Mouse (Mus musculus) heart, adult 9 months (tissue): ENCODE measurements around the gene Cct6b.
A peak's percentile ranks its signal among the peaks of the same experiment; 100 is the strongest.

Source experiments
- DNase-seq, 2 experiments: peaks; one replicate each; pipeline ENCODE4 v3.0.0; 2022; ENCODE audit warnings: low spot score in 2 of 2

Gene Cct6b

DNA sequence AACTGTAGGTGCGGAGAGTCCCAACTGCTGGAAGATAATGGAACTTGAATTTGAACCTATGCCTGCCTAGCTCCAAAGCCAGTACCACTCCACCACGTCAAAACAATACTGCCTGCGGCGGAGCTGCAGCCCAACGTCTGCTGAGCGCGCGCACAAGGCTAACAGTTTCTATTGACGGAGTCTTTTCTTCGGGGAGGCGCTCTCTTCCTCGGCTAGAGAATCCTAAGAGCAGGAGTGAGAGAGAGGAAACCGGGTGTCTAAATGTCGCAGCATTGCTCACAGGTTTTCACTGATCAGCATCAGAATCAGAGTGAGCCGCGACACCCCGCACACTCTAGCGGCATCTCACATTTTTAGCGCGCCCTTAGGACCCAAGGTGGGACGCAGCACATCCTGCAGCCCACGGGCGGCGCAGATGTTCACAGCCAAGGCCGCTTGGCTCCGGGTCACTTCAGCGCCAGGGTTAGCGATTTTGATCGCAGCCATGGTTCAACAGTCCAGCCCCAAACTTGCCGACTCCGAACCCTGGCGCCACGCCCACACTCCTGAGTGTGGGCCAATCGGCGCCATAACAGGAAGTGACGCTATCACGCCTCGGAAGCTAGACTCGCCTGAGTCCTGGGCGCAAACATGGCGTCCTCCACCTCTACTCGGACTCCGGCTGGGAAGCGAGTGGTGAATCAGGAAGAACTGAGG is at the start of gene Cct6b, which contains the start of gene Zfp830:
Cct6b (minus strand) TSS at position 580 of the 696 bp plus-strand sequence.
Zfp830 (plus strand) TSS at position 604 of the 696 bp plus-strand sequence.
- DNase-seq: peak; percentile 93

DNA sequence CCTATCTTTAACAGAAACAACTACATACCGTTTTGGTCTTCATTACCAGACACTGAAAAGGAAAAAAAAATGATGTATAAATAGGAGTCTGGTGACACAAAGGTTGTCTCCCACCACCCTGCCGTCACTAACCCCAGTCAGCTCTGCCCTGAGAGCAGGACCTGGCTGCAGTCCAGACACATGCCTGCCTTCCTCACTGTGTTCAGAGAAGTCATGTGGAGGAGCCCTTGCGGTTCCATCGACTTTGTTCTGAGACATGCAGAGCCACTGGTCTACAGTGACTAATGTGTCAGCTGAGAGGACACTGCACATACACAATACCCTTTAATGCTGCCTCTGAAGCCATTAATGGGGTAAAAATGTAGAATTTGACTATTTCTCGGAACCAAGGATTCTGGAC is 44.4 kb upstream of the Cct6b start:
- peak in 1 of 2 experiments; percentile 12 for DNase-seq

DNA sequence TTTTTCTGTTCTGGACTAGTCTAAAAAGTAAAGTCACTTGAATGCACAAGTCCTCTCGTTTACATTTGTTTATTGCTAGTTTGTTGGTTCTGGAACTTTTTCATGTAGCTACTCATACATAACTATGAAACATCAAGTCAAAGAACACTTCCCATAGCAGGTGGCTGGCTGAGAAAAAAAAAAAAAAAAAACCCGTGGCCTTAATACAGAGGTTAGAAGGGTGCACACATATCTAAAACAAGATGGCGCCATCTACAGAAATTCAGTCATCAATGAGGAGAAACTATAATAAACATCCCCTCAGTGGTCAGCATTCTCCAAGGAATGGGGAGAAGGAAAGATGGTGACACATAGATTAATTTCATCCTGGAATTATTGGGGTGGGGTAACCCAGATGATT is 43.2 kb upstream of the Cct6b start:
- DNase-seq: no peak

DNA sequence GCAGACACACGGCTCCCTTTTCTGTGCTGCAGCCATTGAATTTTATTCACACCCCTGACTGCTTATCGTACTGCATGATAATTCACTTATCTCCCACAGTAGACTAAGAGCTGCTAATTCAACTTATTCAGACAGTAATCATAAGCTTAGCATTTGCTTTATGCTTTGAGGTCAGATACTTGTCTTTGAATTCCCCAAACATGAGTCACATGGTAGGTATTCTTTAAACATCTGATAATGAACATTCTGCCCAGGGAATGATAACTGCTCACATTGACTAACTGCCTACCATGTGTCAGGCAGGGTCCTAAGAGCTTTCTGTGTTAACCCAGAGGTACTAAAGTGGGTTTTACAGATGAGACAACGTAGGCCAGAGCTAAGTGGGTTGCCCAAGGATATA is 42.5 kb upstream of the Cct6b start:
- DNase-seq: no peak

GRCm38 (mm10) chr11:82783453-82783852 is 19.3 kb upstream of the Cct6b start:
- DNase-seq: no peak

DNA sequence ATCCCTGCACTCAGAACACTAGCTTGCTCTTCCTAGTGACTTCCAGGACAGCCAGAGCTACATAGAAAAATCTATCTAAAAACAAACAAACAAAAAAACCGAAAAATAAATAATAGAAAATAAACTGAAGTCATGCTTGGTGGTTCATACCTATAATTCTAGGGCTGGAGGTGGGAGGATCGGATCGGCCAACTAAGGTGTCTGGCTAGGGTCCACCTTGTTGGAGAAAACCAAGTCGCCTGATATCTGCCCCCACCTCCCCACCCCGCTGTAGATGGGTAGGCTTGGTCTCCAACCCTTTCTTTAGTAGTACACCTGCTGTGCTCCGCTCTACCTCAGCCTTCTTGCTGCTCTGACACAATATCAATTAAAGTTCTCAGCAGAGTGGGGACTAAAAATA is 18.1 kb upstream of the Cct6b start:
- DNase-seq: no peak

GRCm38 (mm10) chr11:82780983-82781903 is 17.1 kb upstream of the Cct6b start, which contains the start of gene Lig3:
Gene Lig3 (plus strand): TSS chr11:82781108.
- DNase-seq: peak; percentile 91 to 94

DNA sequence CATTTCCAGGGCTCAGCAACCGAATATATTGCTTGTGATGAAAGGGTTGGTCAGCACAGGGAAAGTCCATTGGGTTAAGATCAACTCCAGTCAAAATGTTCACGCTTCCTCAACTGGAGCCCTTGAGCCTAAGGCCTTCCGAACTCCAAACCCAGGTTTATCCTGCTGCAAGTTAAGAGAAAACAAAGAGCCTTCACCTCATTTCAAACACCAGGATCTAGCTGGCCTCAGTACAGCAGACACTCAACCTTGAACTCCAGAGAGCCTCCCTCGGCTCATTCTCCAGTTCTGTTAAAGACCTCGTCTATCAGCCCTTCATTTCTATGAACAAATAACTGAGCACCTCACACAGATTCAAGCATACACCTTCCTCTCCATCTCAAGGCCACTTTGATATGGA is 16.0 kb upstream of the Cct6b start:
- DNase-seq: no peak

- no peak for DNase-seq
These were observed 360 bp upstream of the Cct6b start for GRCm38 (mm10) chr11:82764438-82764924.

- no peak for DNase-seq
These were observed 860 bp downstream of the Cct6b start for GRCm38 (mm10) chr11:82763261-82763660.

DNA sequence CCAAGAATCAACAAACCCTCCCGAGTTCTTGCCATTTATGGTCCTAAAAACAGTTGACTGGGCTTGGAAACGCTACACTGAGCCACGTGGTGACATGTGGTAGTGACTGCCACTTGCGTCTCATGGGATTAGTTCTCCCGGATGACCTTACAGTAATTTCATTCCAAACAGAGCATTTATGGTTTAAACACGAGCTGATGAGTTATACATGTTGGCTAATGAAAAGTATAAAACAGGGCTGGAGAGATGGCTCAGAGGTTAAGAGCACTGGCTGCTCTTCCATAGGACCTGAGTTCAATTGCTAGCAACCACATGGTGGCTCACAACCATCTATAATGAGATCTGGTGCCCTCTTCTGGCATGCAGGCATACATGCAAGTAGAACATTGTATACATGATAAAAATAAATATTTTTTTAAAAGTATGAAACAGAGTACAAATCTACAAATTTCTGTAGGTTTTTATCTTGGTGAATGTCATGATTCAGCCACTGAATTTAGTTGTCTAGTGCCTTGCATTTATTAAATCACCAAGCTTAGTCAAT is 1.8 kb downstream of the Cct6b start:
- no peak for DNase-seq

DNA sequence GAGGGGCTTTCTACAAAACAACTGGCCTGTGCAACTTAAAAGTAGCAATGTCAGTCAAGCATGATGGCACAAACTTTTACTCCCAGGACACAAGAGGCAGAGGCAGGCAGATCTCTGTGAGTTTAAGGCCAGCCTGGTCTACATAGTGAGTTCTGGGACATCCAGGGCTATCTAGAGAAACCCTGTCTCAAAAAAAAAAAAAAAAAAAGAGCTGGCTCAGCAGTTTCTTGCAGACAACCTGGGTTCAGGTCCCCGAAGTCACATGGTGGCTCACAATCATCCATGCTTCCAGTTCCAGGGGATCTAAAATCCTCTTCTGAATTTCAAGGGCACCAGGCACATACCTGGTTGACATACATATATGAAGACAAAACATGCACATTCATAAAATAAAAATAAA is 8.2 kb downstream of the Cct6b start:
- no peak for DNase-seq

- DNase-seq: no peak
These were observed 11.6 kb downstream of the Cct6b start for GRCm38 (mm10) chr11:82752349-82753115.

DNA sequence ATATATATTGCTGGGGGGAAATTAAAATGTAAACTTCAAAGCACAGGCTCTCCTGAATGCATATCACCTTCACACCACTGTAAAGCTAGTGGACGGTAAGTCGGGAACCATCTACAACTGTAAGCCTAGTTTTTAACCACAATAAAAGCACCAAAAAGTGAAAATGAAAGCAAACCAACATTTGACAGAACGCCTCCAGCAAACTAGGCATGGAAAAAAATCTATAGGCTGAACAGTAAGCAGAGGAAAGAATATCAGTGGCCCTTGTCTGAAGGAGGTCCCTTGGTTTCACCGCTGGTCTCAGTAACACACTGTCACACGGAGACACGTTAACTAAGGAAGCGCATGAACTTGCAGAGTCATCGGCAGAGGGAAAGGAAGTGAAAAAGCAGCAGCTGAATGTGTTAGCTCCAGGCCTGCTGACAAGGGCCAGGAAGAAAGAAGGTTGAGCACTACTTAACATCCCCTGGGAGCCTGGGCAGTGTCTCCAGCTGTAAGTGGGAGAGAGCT is 17.2 kb downstream of the Cct6b start:
- DNase-seq: peak; percentile 43 to 66

GRCm38 (mm10) chr11:82746138-82746537 is 18.0 kb downstream of the Cct6b start:
- peak; percentile 16 to 36 for DNase-seq

DNA sequence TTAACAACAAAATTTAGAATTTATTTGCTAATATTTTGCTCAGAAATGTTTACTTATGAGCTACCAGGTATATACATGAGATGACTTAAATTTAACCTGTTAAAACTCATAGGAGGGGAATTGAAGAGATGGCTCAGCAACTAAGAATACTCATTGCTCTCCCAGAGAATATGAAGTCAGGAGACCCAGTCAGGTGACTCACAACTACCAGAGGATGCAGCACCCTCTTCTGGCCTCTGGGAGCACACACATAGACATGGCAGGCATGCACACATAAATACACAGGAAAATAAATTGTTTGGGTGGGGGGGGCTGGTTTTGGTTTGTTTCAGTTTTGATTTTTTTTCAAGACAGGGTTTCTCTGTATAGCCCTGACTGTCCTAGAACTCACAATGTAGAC is 25.1 kb downstream of the Cct6b start:
- DNase-seq: no peak

GRCm38 (mm10) chr11:82734227-82734626 is 29.9 kb downstream of the Cct6b start:
- no peak for DNase-seq

- DNase-seq: no peak
These were observed 37.3 kb downstream of the Cct6b start for GRCm38 (mm10) chr11:82726862-82727261.

GRCm38 (mm10) chr11:82719294-82719693 is 44.8 kb downstream of the Cct6b start:
- DNase-seq: no peak

DNA sequence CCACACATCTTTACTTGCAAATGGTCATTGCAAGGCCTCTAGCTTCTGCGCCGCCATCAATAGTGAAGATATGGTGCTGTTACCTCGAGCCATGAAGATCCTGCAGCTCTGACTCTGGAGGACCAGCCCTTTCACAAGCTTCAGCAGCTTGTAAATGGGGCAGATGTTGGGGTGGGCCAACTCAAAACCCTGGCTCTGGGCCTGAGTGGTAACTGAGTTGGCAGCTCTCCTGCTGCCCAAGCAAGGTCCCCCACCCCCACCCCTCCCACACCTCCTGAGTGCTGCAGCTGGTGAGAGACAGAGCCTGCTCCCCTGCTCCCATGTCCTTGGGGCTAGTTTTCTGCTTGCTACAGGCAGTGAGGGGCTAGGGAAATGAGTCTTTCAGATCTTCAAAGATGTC is 51.4 kb downstream of the Cct6b start:
- DNase-seq: no peak

DNA sequence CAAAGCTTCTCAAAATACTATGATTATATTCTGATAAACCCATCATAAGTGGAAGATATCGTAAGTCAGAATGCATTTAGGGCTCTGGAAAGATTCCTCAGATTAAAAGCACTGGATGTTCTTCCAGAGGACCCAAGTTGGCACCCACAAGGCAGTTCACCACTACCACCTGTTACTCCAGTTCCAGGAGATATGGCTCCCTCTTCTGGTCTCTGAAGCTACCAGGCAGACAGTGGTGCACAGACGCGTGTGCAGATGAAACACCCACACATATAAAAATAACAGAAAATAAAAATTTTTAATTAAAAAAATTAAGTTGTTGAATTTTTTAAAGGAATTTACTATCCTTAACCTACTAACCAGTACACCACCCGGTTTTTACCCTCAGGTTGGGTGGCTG is 55.2 kb downstream of the Cct6b start:
- DNase-seq: no peak
